Mouse (Mus musculus): Measurements from ENCODE around the gene Cstad.

DNA sequence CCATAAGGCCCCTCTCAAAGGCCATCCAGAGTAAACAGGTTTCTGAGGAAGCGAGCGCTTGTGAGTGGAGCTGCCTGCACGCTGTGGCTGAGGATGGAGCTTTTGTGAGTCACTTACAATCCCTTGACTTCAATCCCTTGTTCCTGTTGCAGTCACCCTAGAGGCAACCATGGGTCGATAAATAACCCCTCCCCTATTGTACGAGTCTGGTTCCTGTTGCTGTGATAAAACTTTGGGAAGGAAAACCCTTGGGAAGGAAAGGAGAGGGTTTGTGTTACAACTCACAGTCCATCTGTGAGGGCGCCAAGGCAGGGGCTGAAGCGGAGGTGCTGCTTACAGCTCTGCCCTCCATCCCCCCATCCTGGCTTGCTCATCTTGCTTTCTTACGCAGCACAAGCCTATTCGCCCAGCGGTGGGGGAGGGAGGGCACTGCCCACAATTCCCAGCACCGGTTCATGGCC, 45.2 kb downstream of the Cstad start:
- no peak for TF ChIP-seq CTCF (IDR thresholded peaks at IDR 0.05; ENCODE audit: low read depth)
- TF ChIP-seq EP300 (optimal IDR thresholded peaks at IDR 0.05) = no peak
